Mouse (Mus musculus) kidney, embryonic 15.5 days (tissue): ENCODE measurements at regions not wholly inside any gene's neighbourhood (a gene's known extent, or its start where the extent isn't known, plus 50 kb on each side); places are given as distances from the start of the nearest gene placed in this dataset.
"Not testable (repeated sequence)": the region's sequence is repeated elsewhere in the genome, so short reads cannot be mapped to it uniquely, and the experiment has no call there.

Experiments
- ATAC-seq: fragments of 200-750 bp; cut with Nextera tagmentation; replicated peaks from 2 replicates; pipeline ENCODE4 v1.8.0; 2017; ENCODE audit warnings: moderate TSS enrichment; ENCODE audit not compliant: low FRiP score
- H3K27ac ChIP-seq: fragments of 300-500 bp; sonication (generic); 2 replicates; pipeline ENCODE4 v1.5.1; 2015; ENCODE audit warnings: mild to moderate bottlenecking, inconsistent platforms
- H3K27me3 ChIP-seq: fragments of 300-500 bp; sonication (generic); 2 replicates; pipeline ENCODE4 v1.6.1; 2015; ENCODE audit warnings: inconsistent platforms
- H3K36me3 ChIP-seq: fragments of 300-500 bp; sonication (generic); 2 replicates; pipeline ENCODE4 v1.6.1; 2015; ENCODE audit warnings: inconsistent platforms
- H3K4me1 ChIP-seq: fragments of 300-500 bp; sonication (generic); 2 replicates; pipeline ENCODE4 v1.6.1; 2015; ENCODE audit warnings: inconsistent platforms
- H3K4me2 ChIP-seq: fragments of 300-500 bp; sonication (generic); 2 replicates; pipeline ENCODE4 v1.6.1; 2015; ENCODE audit warnings: moderate library complexity, mild to moderate bottlenecking, inconsistent platforms
- H3K4me3 ChIP-seq: fragments of 300-500 bp; sonication (generic); replicated peaks from 2 replicates; pipeline ENCODE4 v1.5.1; 2015; ENCODE audit warnings: mild to moderate bottlenecking, inconsistent platforms
- H3K9ac ChIP-seq: fragments of 300-500 bp; sonication (generic); 2 replicates; pipeline ENCODE4 v1.6.1; 2015; ENCODE audit warnings: mild to moderate bottlenecking, inconsistent platforms
- H3K9me3 ChIP-seq: fragments of 300-500 bp; sonication (generic); replicated peaks from 2 replicates; pipeline ENCODE4 v1.6.1; 2016; ENCODE audit warnings: inconsistent platforms
- WGBS: fragments of 180-500 bp; shearing (Covaris S2); methylation state at CpG from one replicate; pipeline ENCODE4 v1.1.7; 2015; ENCODE audit warnings: mixed read lengths; 5-methylcytosine and 5-hydroxymethylcytosine counted together

DNA sequence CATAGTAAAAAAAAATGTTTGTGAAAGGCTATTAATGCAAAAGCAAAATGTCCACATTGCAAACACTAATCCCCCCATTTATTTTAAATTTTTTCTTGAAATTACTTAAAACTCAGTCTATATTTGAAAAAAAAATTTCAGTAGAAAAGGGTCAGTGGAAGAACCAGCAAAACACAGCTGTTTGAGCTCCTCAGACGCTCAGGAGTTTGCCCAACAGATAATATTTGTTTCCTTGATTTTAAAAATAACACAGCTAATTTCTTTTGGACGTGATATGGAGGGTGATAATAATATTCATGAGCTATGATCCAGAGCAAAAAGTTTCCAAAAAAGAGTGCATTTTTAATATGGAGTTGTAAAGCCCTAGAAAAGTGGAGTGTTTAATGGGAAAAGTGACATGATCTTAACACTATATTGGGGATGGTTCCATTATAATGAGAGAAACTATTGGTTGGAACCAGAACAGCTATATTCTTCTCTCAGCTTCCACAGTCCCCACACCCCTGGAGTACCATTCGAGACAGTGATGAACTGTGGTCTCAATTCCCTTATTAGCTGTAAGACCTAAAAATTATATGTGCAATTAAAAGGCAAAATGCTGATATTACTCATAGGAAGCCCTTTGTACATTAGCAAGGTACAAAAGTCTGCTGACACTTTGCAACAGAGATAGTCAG, 209.0 kb upstream of the Rnf219 start:
- Histone ChIP-seq H3K4me1 (no peaks in the 10 kb centered on the region), H3K4me3 (no peak overlapping the region), H3K4me2 (no peak overlapping the region), H3K9ac (no peak overlapping the region), H3K27me3 (no peaks in the 10 kb centered on the region), H3K9me3 (no peaks in the 10 kb centered on the region), H3K36me3 (no peaks in the 10 kb centered on the region), H3K27ac (no peak overlapping the region)
- WGBS, result 68% methylated on average over 3 of the region's 3 CpGs
- ATAC-seq, result no peak

DNA sequence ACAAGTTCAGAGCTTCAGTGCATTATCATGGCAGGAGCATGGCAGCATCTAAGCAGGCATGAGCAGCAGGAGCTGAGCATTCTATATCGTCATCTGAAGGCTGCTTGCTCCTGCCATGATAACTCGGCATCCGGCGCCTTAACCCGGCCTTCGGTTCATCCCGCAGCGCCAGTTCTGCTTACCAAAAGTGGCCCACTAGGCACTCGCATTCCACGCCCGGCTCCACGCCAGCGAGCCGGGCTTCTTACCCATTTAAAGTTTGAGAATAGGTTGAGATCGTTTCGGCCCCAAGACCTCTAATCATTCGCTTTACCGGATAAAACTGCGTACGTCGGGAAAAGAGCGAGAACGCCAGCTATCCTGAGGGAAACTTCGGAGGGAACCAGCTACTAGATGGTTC, 193.2 kb upstream of the Rnf219 start:
- not testable (repeated sequence) for H3K9me3 ChIP-seq, H3K4me3 ChIP-seq, ATAC-seq, H3K4me2 ChIP-seq, H3K4me1 ChIP-seq, H3K9ac ChIP-seq, H3K27ac ChIP-seq, H3K27me3 ChIP-seq, H3K36me3 ChIP-seq
- WGBS, result 85% methylated on average over 23 of the region's 24 CpGs

DNA sequence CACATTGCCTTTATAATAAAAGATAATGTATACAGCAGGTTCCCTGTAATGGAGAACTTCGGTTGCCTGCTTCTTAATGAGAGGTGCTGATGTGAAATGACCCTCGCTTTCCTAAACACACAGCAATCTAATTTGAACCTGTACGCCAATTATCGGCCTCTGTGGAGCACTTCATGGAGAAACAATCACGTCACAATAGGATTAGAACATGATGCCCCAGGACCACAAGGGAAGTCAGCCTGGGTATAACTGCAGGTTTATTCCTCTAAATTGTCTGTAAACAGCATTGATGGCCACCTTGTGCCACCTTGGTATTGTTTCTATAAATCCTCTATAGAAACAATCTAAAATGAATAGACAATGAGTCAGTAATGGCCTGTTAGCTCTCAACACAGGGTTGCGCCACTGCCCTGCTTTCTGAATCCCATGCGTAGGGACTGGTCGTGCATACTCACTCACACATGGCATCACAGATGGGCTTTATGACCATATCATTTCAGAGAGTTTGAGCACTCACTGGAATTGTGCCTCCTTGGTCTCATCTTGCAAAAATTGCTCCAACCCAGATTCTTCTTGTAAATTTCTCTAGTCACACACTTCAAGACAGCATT, 179.9 kb upstream of the Rnf219 start:
- no peaks in the 10 kb centered on the region for H3K9me3 ChIP-seq
- H3K9ac ChIP-seq, result no peak overlapping the region
- no peak overlapping the region for H3K4me2 ChIP-seq
- H3K4me3 ChIP-seq, result no peak overlapping the region
- no peaks in the 10 kb centered on the region for H3K4me1 ChIP-seq
- WGBS, result 78% methylated on average over 8 of the region's 8 CpGs
- H3K36me3 ChIP-seq, result no peaks in the 10 kb centered on the region
- ATAC-seq, result no peak
- no peaks in the 10 kb centered on the region for H3K27me3 ChIP-seq
- no peak overlapping the region for H3K27ac ChIP-seq

DNA sequence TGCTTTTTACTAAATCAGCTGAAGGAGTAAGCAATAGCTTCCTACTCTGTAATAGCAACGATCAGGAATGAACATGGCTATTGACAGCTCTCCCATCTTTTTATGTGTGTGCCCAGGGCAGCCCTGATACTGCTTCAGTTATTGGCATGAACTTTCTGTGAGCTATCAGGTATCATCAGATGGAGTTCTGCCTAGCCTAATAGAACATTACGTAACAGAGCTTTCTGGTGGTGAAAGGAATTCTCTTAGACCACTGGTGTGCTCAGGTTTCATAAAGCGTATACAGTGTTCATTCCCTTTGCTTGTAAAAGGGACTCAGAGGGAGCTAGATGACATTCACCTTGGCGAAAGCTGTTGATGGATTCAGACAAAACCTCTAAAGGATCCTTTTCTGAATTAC, 176.5 kb upstream of the Rnf219 start:
- H3K9me3 ChIP-seq, result no peaks in the 10 kb centered on the region
- no peaks in the 10 kb centered on the region for H3K36me3 ChIP-seq
- no peak overlapping the region for H3K9ac ChIP-seq
- H3K27ac ChIP-seq, result no peak overlapping the region
- ATAC-seq, result no peak
- H3K27me3 ChIP-seq, result no peaks in the 10 kb centered on the region
- no peak overlapping the region for H3K4me2 ChIP-seq
- no peaks in the 10 kb centered on the region for H3K4me1 ChIP-seq
- no peak overlapping the region for H3K4me3 ChIP-seq
- 78% methylated on average over 4 of the region's 4 CpGs for WGBS

GRCm38 (mm10) chr14:104695101-104695500, 172.7 kb upstream of the Rnf219 start:
- H3K4me1 ChIP-seq, result no peaks in the 10 kb centered on the region
- no peak for ATAC-seq
- no peak overlapping the region for H3K9ac ChIP-seq
- no peak overlapping the region for H3K4me3 ChIP-seq
- H3K4me2 ChIP-seq, result no peak overlapping the region
- no peaks in the 10 kb centered on the region for H3K27me3 ChIP-seq
- no peak overlapping the region for H3K27ac ChIP-seq
- no peaks in the 10 kb centered on the region for H3K36me3 ChIP-seq
- no peaks in the 10 kb centered on the region for H3K9me3 ChIP-seq
- 85% methylated on average over 4 of the region's 4 CpGs for WGBS

DNA sequence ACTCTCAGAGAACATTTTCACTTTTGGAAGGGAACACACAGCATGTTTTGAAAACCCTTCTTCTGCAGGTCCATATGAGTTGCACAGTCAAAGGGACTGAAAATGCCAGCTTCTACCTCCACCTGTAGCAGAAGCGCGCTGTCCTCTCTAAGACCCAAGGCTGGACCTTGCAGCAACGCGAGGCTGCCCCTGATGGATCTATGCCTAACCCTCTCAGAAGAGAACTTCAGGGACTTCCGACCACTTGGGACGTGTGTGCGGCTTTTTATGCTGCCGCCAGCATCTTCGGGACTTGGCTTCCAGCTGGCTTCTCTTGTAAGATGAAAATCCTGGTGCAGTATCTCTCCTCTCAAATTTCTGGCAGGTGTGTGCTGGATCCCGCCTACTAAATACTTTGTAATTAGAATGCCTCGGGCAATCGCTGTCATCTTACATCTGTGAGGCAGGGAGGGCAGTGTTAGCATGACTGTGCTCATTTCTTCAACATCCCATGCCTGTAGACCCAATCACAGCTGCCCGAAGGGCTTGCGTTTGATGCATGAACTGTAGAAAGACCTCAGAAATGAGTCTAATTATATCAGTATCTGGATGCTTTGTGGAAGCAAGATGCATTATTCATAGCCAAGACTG, 171.8 kb upstream of the Rnf219 start:
- no peak overlapping the region for H3K4me2 ChIP-seq
- no peak overlapping the region for H3K4me3 ChIP-seq
- H3K27me3 ChIP-seq, result no peaks in the 10 kb centered on the region
- no peaks in the 10 kb centered on the region for H3K36me3 ChIP-seq
- ATAC-seq, result no peak
- H3K9ac ChIP-seq, result no peak overlapping the region
- no peak overlapping the region for H3K27ac ChIP-seq
- WGBS, result 77% methylated on average over 14 of the region's 14 CpGs
- H3K9me3 ChIP-seq, result no peaks in the 10 kb centered on the region
- H3K4me1 ChIP-seq, result no peaks in the 10 kb centered on the region

GRCm38 (mm10) chr14:104692616-104693015, 170.2 kb upstream of the Rnf219 start:
- no peak overlapping the region for H3K4me2 ChIP-seq
- H3K4me3 ChIP-seq, result no peak overlapping the region
- H3K27ac ChIP-seq, result no peak overlapping the region
- no peaks in the 10 kb centered on the region for H3K27me3 ChIP-seq
- WGBS, result 87% methylated on average over 5 of the region's 5 CpGs
- no peak for ATAC-seq
- no peak overlapping the region for H3K9ac ChIP-seq
- no peaks in the 10 kb centered on the region for H3K36me3 ChIP-seq
- H3K9me3 ChIP-seq, result no peaks in the 10 kb centered on the region
- H3K4me1 ChIP-seq, result no peaks in the 10 kb centered on the region

- H3K9ac ChIP-seq, result no peak overlapping the region
- 83% methylated on average over 3 of the region's 3 CpGs for WGBS
- no peak overlapping the region for H3K27ac ChIP-seq
- H3K27me3 ChIP-seq, result no peaks in the 10 kb centered on the region
- H3K36me3 ChIP-seq, result no peaks in the 10 kb centered on the region
- no peaks in the 10 kb centered on the region for H3K9me3 ChIP-seq
- H3K4me3 ChIP-seq, result no peak overlapping the region
- H3K4me2 ChIP-seq, result no peak overlapping the region
- no peak for ATAC-seq
- H3K4me1 ChIP-seq, result no peaks in the 10 kb centered on the region
Observed at GRCm38 (mm10) chr14:104688440-104688839, 166.0 kb upstream of the Rnf219 start.

GRCm38 (mm10) chr14:104676810-104677209, 154.4 kb upstream of the Rnf219 start:
- Histone ChIP-seq H3K9me3 (no peaks in the 10 kb centered on the region), H3K4me1 (peaks cover 5% of the 10 kb centered on the region; the same call in 1 of the 2 replicates), H3K27me3 (no peaks in the 10 kb centered on the region), H3K9ac (no peak overlapping the region), H3K36me3 (no peaks in the 10 kb centered on the region), H3K27ac (no peak overlapping the region), H3K4me3 (no peak overlapping the region), H3K4me2 (no peak overlapping the region)
- 8% methylated on average over 7 of the region's 7 CpGs for WGBS
- ATAC-seq, result peak; percentile 90

- WGBS, result 55% methylated on average over 1 of the region's 1 CpGs
- no peak overlapping the region for H3K27ac ChIP-seq
Observed at GRCm38 (mm10) chr14:104661696-104662095, 139.3 kb upstream of the Rnf219 start.

DNA sequence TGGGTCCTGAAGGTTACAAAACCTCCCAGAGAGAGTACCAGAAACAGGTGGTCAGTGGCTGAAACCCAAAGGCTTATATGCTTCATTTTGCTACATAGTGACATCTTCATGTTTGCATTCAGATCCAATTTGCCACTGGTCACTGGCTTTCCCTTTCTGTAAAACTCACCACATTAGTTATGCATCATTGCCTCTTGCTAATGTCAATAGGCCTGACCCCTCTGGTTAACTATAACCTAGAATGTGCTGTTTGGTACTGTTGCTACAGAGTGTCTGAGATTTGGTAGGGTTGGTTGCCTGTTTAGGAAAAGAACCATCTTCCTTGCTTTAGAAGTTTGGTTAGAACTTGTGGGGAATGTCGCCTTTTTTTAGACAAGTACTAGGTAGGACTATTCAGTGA, 136.3 kb upstream of the Rnf219 start:
- ATAC-seq, result peak; percentile 83
- H3K9me3 ChIP-seq, result no peaks in the 10 kb centered on the region
- H3K4me1 ChIP-seq, result 0 out of 2 replicates have a peak, but pooled peaks cover 2% of the 10 kb centered on the region
- H3K36me3 ChIP-seq, result no peaks in the 10 kb centered on the region
- H3K4me3 ChIP-seq, result no peak overlapping the region
- H3K27ac ChIP-seq, result no peak overlapping the region
- no peaks in the 10 kb centered on the region for H3K27me3 ChIP-seq
- H3K4me2 ChIP-seq, result no peak overlapping the region
- 93% methylated on average over 1 of the region's 1 CpGs for WGBS
- no peak overlapping the region for H3K9ac ChIP-seq

More at GRCm38 (mm10) chr14:104661696-104662095, 139.3 kb upstream of the Rnf219 start:
- Histone ChIP-seq H3K4me1 (0 out of 2 replicates have a peak, but pooled peaks cover 2% of the 10 kb centered on the region), H3K9me3 (no peaks in the 10 kb centered on the region), H3K36me3 (no peaks in the 10 kb centered on the region), H3K27me3 (no peaks in the 10 kb centered on the region), H3K9ac (no peak overlapping the region), H3K4me2 (no peak overlapping the region), H3K4me3 (no peak overlapping the region)
- ATAC-seq, result no peak

DNA sequence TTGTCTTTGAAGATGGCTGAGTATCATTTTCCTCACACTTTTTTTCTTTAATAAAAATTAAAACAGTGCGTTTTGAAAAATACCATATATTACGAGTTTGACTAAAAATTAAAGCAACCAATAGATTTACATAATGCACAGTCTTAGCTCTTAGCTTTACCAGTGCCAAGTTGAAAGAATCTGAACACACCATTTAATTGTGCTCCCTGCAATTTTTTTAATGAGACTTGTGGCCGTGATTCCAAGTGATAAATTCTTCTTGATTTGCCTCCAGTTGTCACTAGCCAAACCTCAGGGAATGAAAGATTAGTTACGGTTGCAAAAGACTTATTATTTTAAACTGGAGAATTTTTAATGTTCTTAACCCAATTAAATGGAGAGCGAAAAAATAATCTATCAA, 127.5 kb upstream of the Rnf219 start:
- H3K27me3 ChIP-seq, result no peaks in the 10 kb centered on the region
- no peak overlapping the region for H3K9ac ChIP-seq
- no peak for ATAC-seq
- no peaks in the 10 kb centered on the region for H3K9me3 ChIP-seq
- no peak overlapping the region for H3K27ac ChIP-seq
- H3K4me3 ChIP-seq, result no peak overlapping the region
- no peaks in the 10 kb centered on the region for H3K36me3 ChIP-seq
- 80% methylated on average over 5 of the region's 5 CpGs for WGBS
- no peak overlapping the region for H3K4me2 ChIP-seq
- H3K4me1 ChIP-seq, result no peaks in the 10 kb centered on the region
